Mouse (Mus musculus): ENCODE measurements around the gene Csde1.

GRCm38 (mm10) chr3:103001595-103001994 is 18.6 kb upstream of the Csde1 start:
- TF ChIP-seq TAL1 (IDR thresholded peaks at IDR 0.05; ENCODE audit: low read length) (no peak), GATA1 (IDR thresholded peaks at IDR 0.05; ENCODE audit: low read length) (no peak)
